Mouse (Mus musculus) intestine, embryonic 14.5 days (tissue): ENCODE measurements around the gene Dnajc7. TPM values are rescaled to one million over a fixed set of nuclear protein-coding genes. Genes with fewer than 3 reads are reported as not detected.

ENCODE experiments used
- ATAC-seq: fragments of 200-750 bp; cut with Nextera tagmentation; replicated peaks from 2 replicates; pipeline ENCODE4 v1.8.0; 2017; ENCODE audit warnings: low read depth, moderate number of reproducible peaks, moderate TSS enrichment, moderate library complexity; ENCODE audit not compliant: low FRiP score, low TSS enrichment
- DNase-seq: peaks from one replicate; pipeline ENCODE4 v3.0.0-alpha.2; 2018; ENCODE audit warnings: low spot score
- H3K27ac ChIP-seq: fragments of 300-500 bp; sonication (generic); 2 replicates; pipeline ENCODE4 v1.5.1; 2014; ENCODE audit warnings: low read depth, mild to moderate bottlenecking, control low read depth
- H3K27me3 ChIP-seq: fragments of 300-500 bp; sonication (generic); replicated peaks from 2 replicates; pipeline ENCODE4 v1.6.1; 2014; ENCODE audit warnings: low read length, control low read depth; ENCODE audit not compliant: control insufficient read depth, insufficient read depth
- H3K36me3 ChIP-seq: fragments of 300-500 bp; sonication (generic); 2 replicates; pipeline ENCODE4 v1.6.1; 2014; ENCODE audit warnings: low read length, control low read depth; ENCODE audit not compliant: control insufficient read depth, insufficient read depth
- H3K4me1 ChIP-seq: fragments of 300-500 bp; sonication (generic); replicated peaks from 2 replicates; pipeline ENCODE4 v1.6.1; 2014; ENCODE audit warnings: low read length, control low read depth, mixed read lengths; ENCODE audit not compliant: control insufficient read depth, insufficient read depth
- H3K4me2 ChIP-seq: fragments of 300-500 bp; sonication (generic); 2 replicates; pipeline ENCODE4 v1.6.1; 2014; ENCODE audit warnings: low read length
- H3K4me3 ChIP-seq: fragments of 300-500 bp; sonication (generic); 2 replicates; pipeline ENCODE4 v1.5.1; 2014; ENCODE audit warnings: low read depth, low read length, control low read depth, mixed read lengths
- H3K9ac ChIP-seq: fragments of 300-500 bp; sonication (generic); 2 replicates; pipeline ENCODE4 v1.6.1; 2014; ENCODE audit warnings: mild to moderate bottlenecking, low read length
- H3K9me3 ChIP-seq: fragments of 300-500 bp; sonication (generic); 2 replicates; pipeline ENCODE4 v1.6.1; 2016; ENCODE audit warnings: low read length, control low read depth; ENCODE audit not compliant: control insufficient read depth
- WGBS: fragments of 180-500 bp; shearing (Covaris S2); extraction: QIAGEN DNeasy Blood & Tissue Kit; methylation state at CpG from one replicate; pipeline ENCODE4 v1.1.7; 2014; 5-methylcytosine and 5-hydroxymethylcytosine counted together
- polyA plus RNA-seq: library from polyadenylated mRNA; unstranded; fragments of >200 nt; fragmentation: Nextera tagmentation; extraction: Ambion mirVana; gene quantifications from 2 replicates; pipeline ENCODE4 v1.2.1, GENCODE M21; 2014

Dnajc7 gene
- polyA plus RNA-seq, 1 experiment from 2014 or later, result 61.7 TPM

- ATAC-seq (no peak), DNase-seq (no peak)
- 84% methylated on average over 9 of the region's 9 CpGs for WGBS
- H3K9me3 ChIP-seq, result no peaks in the 10 kb centered on the region
- no peak overlapping the region for H3K4me2 ChIP-seq
- peaks cover 51% of the 10 kb centered on the region for H3K36me3 ChIP-seq
- no peak overlapping the region for H3K27ac ChIP-seq
- H3K9ac ChIP-seq, result no peak overlapping the region
- H3K4me1 ChIP-seq, result peaks cover 8% of the 10 kb centered on the region; the same call in 1 of the 2 replicates
- no peaks in the 10 kb centered on the region for H3K27me3 ChIP-seq
- H3K4me3 ChIP-seq, result no peak overlapping the region
Measured at GRCm38 (mm10) chr11:100603155-100603554, 16.8 kb downstream of the Dnajc7 start.

GRCm38 (mm10) chr11:100601372-100601771, 18.6 kb downstream of the Dnajc7 start:
- DNase-seq (no peak), ATAC-seq (no peak)
- Histone ChIP-seq H3K4me2 (no peak overlapping the region), H3K27ac (no peak overlapping the region), H3K36me3 (peaks cover 64% of the 10 kb centered on the region), H3K9ac (no peak overlapping the region), H3K9me3 (no peaks in the 10 kb centered on the region), H3K27me3 (no peaks in the 10 kb centered on the region), H3K4me3 (no peak overlapping the region), H3K4me1 (peaks cover 8% of the 10 kb centered on the region; the same call in 1 of the 2 replicates)
- 97% methylated on average over 3 of the region's 3 CpGs for WGBS

- no peaks in the 10 kb centered on the region for H3K4me1 ChIP-seq
- H3K9me3 ChIP-seq, result no peaks in the 10 kb centered on the region
- no peak overlapping the region for H3K4me3 ChIP-seq
- ATAC-seq (no peak), DNase-seq (no peak)
- no peak overlapping the region for H3K9ac ChIP-seq
- peaks cover 89% of the 10 kb centered on the region for H3K36me3 ChIP-seq
- H3K4me2 ChIP-seq, result no peak overlapping the region
- 81% methylated on average over 4 of the region's 4 CpGs for WGBS
- no peaks in the 10 kb centered on the region for H3K27me3 ChIP-seq
- no peak overlapping the region for H3K27ac ChIP-seq
Measured at GRCm38 (mm10) chr11:100598074-100598473, 21.9 kb downstream of the Dnajc7 start.

GRCm38 (mm10) chr11:100595533-100595932, 24.4 kb downstream of the Dnajc7 start:
- ATAC-seq, result no peak
- peaks cover 96% of the 10 kb centered on the region for H3K36me3 ChIP-seq
- no peak overlapping the region for H3K27ac ChIP-seq
- H3K27me3 ChIP-seq, result no peaks in the 10 kb centered on the region
- no peak for DNase-seq
- no peak overlapping the region for H3K4me3 ChIP-seq
- H3K4me2 ChIP-seq, result no peak overlapping the region
- H3K9ac ChIP-seq, result no peak overlapping the region
- H3K4me1 ChIP-seq, result no peaks in the 10 kb centered on the region
- no peaks in the 10 kb centered on the region for H3K9me3 ChIP-seq
- 76% methylated on average over 4 of the region's 4 CpGs for WGBS

GRCm38 (mm10) chr11:100594608-100595007, 25.4 kb downstream of the Dnajc7 start:
- no peak overlapping the region for H3K4me3 ChIP-seq
- no peak overlapping the region for H3K27ac ChIP-seq
- H3K36me3 ChIP-seq, result peaks cover 96% of the 10 kb centered on the region
- no peak for ATAC-seq
- DNase-seq, result no peak
- no peaks in the 10 kb centered on the region for H3K9me3 ChIP-seq
- no peak overlapping the region for H3K4me2 ChIP-seq
- H3K9ac ChIP-seq, result no peak overlapping the region
- H3K4me1 ChIP-seq, result no peaks in the 10 kb centered on the region
- WGBS, result 78% methylated on average over 7 of the region's 7 CpGs
- no peaks in the 10 kb centered on the region for H3K27me3 ChIP-seq

GRCm38 (mm10) chr11:100592346-100593046, 27.5 kb downstream of the Dnajc7 start:
- no peaks in the 10 kb centered on the region for H3K27me3 ChIP-seq
- no peak overlapping the region for H3K4me3 ChIP-seq
- DNase-seq, result no peak
- ATAC-seq, result no peak
- H3K4me1 ChIP-seq, result no peaks in the 10 kb centered on the region
- H3K9me3 ChIP-seq, result no peaks in the 10 kb centered on the region
- H3K36me3 ChIP-seq, result peaks cover 96% of the 10 kb centered on the region
- H3K9ac ChIP-seq, result no peak overlapping the region
- H3K27ac ChIP-seq, result no peak overlapping the region
- H3K4me2 ChIP-seq, result no peak overlapping the region
- WGBS, result 94% methylated on average over 11 of the region's 11 CpGs

GRCm38 (mm10) chr11:100588462-100588861, 31.5 kb downstream of the Dnajc7 start:
- H3K9me3 ChIP-seq, result no peaks in the 10 kb centered on the region
- peaks cover 100% of the 10 kb centered on the region for H3K36me3 ChIP-seq
- no peak overlapping the region for H3K4me3 ChIP-seq
- ATAC-seq, result no peak
- 94% methylated on average over 2 of the region's 2 CpGs for WGBS
- no peak overlapping the region for H3K27ac ChIP-seq
- no peaks in the 10 kb centered on the region for H3K4me1 ChIP-seq
- no peaks in the 10 kb centered on the region for H3K27me3 ChIP-seq
- H3K9ac ChIP-seq, result no peak overlapping the region
- no peak for DNase-seq
- H3K4me2 ChIP-seq, result no peak overlapping the region

- no peaks in the 10 kb centered on the region for H3K9me3 ChIP-seq
- no peak overlapping the region for H3K27ac ChIP-seq
- peaks cover 100% of the 10 kb centered on the region for H3K36me3 ChIP-seq
- no peak overlapping the region for H3K9ac ChIP-seq
- 96% methylated on average over 3 of the region's 3 CpGs for whole genome bisulfite sequencing
- no peaks in the 10 kb centered on the region for H3K4me1 ChIP-seq
- no peak for DNase-seq
- no peak overlapping the region for H3K4me3 ChIP-seq
- no peaks in the 10 kb centered on the region for H3K27me3 ChIP-seq
- no peak for ATAC-seq
- no peak overlapping the region for H3K4me2 ChIP-seq
Measured at GRCm38 (mm10) chr11:100585148-100585547, 34.8 kb downstream of the Dnajc7 start.

GRCm38 (mm10) chr11:100584561-100584961, 35.4 kb downstream of the Dnajc7 start:
- Histone ChIP-seq H3K27me3 (no peaks in the 10 kb centered on the region), H3K4me1 (no peaks in the 10 kb centered on the region), H3K9me3 (no peaks in the 10 kb centered on the region), H3K27ac (no peak overlapping the region), H3K4me3 (no peak overlapping the region), H3K36me3 (peaks cover 100% of the 10 kb centered on the region), H3K4me2 (no peak overlapping the region), H3K9ac (no peak overlapping the region)
- ATAC-seq (no peak), DNase-seq (no peak)
- 87% methylated on average over 7 of the region's 7 CpGs for WGBS
